Mouse (Mus musculus) cerebellum, adult 2 months (tissue): ENCODE measurements around the gene Zfp697. TPM values are rescaled to one million over a fixed set of nuclear protein-coding genes. Genes with fewer than 3 reads are reported as not detected.
A peak's percentile ranks its signal among the peaks of the same experiment; 100 is the strongest.

Experiments
- DNase-seq, 2 experiments: peaks; one replicate each; pipeline ENCODE4 v3.0.0; 2021
- H3K27ac ChIP-seq: fragments of 200-500 bp; 2 replicates; pipeline ENCODE4 v1.5.1; 2012; ENCODE audit warnings: low read length, control low read depth, inconsistent platforms; ENCODE audit not compliant: insufficient read depth
- H3K27me3 ChIP-seq: fragments of 200-500 bp; 2 replicates; pipeline ENCODE4 v1.6.1; 2012; ENCODE audit warnings: inconsistent platforms, mild to moderate bottlenecking, low read length, moderate library complexity; ENCODE audit not compliant: control insufficient read depth, insufficient read depth
- H3K4me1 ChIP-seq: fragments of 200-500 bp; 2 replicates; pipeline ENCODE4 v1.6.1; 2011; ENCODE audit warnings: low read length; ENCODE audit not compliant: control insufficient read depth, insufficient read depth
- H3K4me3 ChIP-seq: fragments of 200-500 bp; replicated peaks from 2 replicates; pipeline ENCODE3; 2011; ENCODE audit warnings: mild to moderate bottlenecking, low read depth, low read length, control low read depth; ENCODE audit not compliant: insufficient read depth
- CTCF ChIP-seq: fragments of 200-500 bp; IDR thresholded peaks from 2 replicates; pipeline ENCODE4 v1.5.1; 2011; ENCODE audit warnings: low read depth, mild to moderate bottlenecking, control low read depth, low read length, moderate library complexity, borderline replicate concordance; ENCODE audit not compliant: insufficient read depth
- POLR2A ChIP-seq: fragments of 200-500 bp; IDR thresholded peaks from 2 replicates; pipeline ENCODE4 v1.6.1; 2011; ENCODE audit warnings: low read length, control low read depth, borderline replicate concordance; ENCODE audit not compliant: insufficient read depth
- WGBS: fragments of 180-500 bp; shearing (Covaris S2); methylation state at CpG from one replicate; pipeline ENCODE4 v1.1.7; 2018; 5-methylcytosine and 5-hydroxymethylcytosine counted together
- polyA plus RNA-seq: library from polyadenylated mRNA; depleted of rRNA; stranded (reverse); fragments of >200 nt; gene quantifications from 2 replicates; pipeline ENCODE4 v1.2.3, GENCODE M21; 2012

The Zfp697 gene
- polyA plus RNA-seq, 1 experiment: 7.7 TPM

- Histone ChIP-seq H3K27me3 (no peaks in the 10 kb centered on the region), H3K4me1 (no peaks in the 10 kb centered on the region), H3K27ac (no peak overlapping the region), H3K4me3 (no peak overlapping the region)
- no peak for TF ChIP-seq CTCF
- TF ChIP-seq POLR2A: no peak
- WGBS: 93% methylated on average over 17 of the region's 17 CpGs
- no peak for DNase-seq
Measured at GRCm38 (mm10) chr3:98340818-98341594, 41.3 kb upstream of the Zfp697 start.

- no peaks in the 10 kb centered on the region for H3K4me1 ChIP-seq
- H3K27ac ChIP-seq: no peak overlapping the region
- TF ChIP-seq POLR2A: no peak
- TF ChIP-seq CTCF: no peak
- 92% methylated on average over 3 of the region's 3 CpGs for WGBS
- no peaks in the 10 kb centered on the region for H3K27me3 ChIP-seq
- no peak overlapping the region for H3K4me3 ChIP-seq
- DNase-seq: no peak
Measured at GRCm38 (mm10) chr3:98343235-98343634, 39.0 kb upstream of the Zfp697 start.

GRCm38 (mm10) chr3:98348106-98348505, 34.2 kb upstream of the Zfp697 start:
- H3K27ac ChIP-seq: no peak overlapping the region
- H3K4me3 ChIP-seq: no peak overlapping the region
- no peaks in the 10 kb centered on the region for H3K27me3 ChIP-seq
- TF ChIP-seq CTCF: no peak
- no peak for TF ChIP-seq POLR2A
- DNase-seq: no peak
- no peaks in the 10 kb centered on the region for H3K4me1 ChIP-seq
- 81% methylated on average over 6 of the region's 6 CpGs for WGBS

DNA sequence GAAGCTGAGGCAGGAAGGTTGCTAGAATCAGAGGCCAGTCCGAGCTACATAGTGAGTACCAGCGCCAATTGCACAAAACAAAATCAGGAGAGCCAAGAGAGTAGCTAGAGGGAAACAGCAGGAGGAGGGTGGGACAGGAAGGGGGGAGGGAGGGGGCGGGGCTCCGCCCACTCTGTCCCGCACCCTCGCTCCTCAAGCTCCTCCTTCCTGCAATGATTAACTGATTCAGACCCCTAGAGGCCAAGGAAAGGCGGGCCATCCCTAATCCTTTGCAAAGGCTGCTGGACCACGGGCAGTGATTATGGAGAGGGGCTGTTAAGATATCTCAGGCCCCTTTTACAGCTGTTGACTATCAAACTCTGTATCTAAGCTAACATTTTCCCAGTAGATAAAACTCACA, 33.6 kb upstream of the Zfp697 start:
- no peak overlapping the region for H3K27ac ChIP-seq
- TF ChIP-seq POLR2A (no peak), CTCF (no peak)
- H3K4me3 ChIP-seq: no peak overlapping the region
- H3K4me1 ChIP-seq: no peaks in the 10 kb centered on the region
- H3K27me3 ChIP-seq: no peaks in the 10 kb centered on the region
- DNase-seq: no peak
- WGBS: 28% methylated on average over 8 of the region's 8 CpGs

DNA sequence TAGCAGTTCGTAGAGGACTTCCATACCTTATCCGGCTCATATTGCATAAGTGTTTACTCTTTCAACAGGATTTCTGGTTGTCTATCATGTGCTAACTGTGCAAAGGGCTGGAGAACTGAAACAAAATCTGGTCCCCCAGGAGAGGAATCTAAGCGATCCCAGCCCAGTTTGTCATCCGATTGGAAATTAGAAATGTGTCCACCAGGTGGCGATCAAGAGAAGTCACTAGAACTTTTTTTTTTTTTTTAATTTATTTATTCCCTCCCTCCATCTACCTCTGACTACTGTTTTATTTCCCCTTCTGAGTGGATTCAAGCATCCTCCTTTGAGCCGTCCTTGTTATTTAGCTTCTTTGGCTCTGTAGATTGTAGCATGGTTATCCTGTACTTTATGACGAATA, 28.4 kb upstream of the Zfp697 start:
- no peak overlapping the region for H3K27ac ChIP-seq
- peak; percentile 40 to 45 for DNase-seq
- no peaks in the 10 kb centered on the region for H3K4me1 ChIP-seq
- TF ChIP-seq CTCF: peak; percentile 46; the same call in 1 of the 2 replicates
- TF ChIP-seq POLR2A: no peak
- WGBS: 33% methylated on average over 7 of the region's 7 CpGs
- H3K4me3 ChIP-seq: no peak overlapping the region
- no peaks in the 10 kb centered on the region for H3K27me3 ChIP-seq

DNA sequence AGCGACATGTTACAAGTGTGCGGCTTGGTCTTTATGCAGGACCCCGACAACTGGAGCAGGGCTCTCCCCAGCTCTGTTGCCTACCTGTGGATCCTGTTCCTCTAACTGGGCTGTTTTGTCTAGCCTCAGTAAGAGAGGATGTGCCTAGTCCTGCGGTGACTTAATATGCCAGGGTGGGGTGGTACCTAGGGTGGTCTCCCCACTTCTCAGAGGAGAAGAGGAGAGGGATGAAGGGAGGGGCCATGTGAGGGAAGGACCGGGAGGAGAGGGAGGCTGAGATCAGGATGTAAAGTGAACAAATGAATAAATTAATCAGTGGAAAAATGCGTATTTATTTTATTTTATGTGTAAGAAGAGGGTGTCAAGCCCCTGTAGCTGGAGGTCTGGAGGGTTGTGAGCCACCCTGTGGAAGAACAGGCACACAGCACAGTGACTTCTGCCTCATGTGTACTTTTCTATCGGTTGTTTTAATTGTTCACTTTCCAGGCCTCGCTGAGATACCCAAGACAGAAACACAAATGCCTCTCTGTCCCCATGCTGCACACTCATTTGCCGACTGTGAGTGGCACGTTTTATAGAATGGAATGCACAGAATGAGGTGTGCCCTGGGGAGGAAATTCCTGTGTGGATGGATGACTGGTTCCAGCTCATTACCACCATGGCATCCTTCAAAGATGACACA, 26.8 kb upstream of the Zfp697 start:
- Histone ChIP-seq H3K27me3 (no peaks in the 10 kb centered on the region), H3K4me1 (no peaks in the 10 kb centered on the region), H3K4me3 (no peak overlapping the region), H3K27ac (no peak overlapping the region)
- TF ChIP-seq POLR2A (no peak), CTCF (no peak)
- 48% methylated on average over 10 of the region's 10 CpGs for WGBS
- DNase-seq: no peak

GRCm38 (mm10) chr3:98356026-98356365, 26.3 kb upstream of the Zfp697 start:
- Histone ChIP-seq H3K4me3 (no peak overlapping the region), H3K27me3 (no peaks in the 10 kb centered on the region), H3K27ac (no peak overlapping the region), H3K4me1 (no peaks in the 10 kb centered on the region)
- no peak for DNase-seq
- WGBS: 54% methylated on average over 6 of the region's 6 CpGs
- TF ChIP-seq POLR2A (no peak), CTCF (no peak)
